Mouse (Mus musculus) midbrain, embryonic 16.5 days (tissue): ENCODE measurements around the gene Tbc1d4. TPM values are rescaled to one million over a fixed set of nuclear protein-coding genes. Genes with fewer than 3 reads are reported as not detected.
A peak's percentile ranks its signal among the peaks of the same experiment; 100 is the strongest.

Experiments used
- ATAC-seq: fragments of 200-750 bp; cut with Nextera tagmentation; 2 replicates; pipeline ENCODE4 v1.8.0; 2017; ENCODE audit warnings: moderate TSS enrichment
- H3K27ac ChIP-seq: fragments of 300-500 bp; sonication (generic); 2 replicates; pipeline ENCODE4 v1.5.1; 2014; ENCODE audit warnings: mild to moderate bottlenecking, low read length, mixed read lengths
- H3K27me3 ChIP-seq: fragments of 300-500 bp; sonication (generic); 2 replicates; pipeline ENCODE4 v1.6.1; 2014; ENCODE audit warnings: low read depth, low read length, mixed read lengths; ENCODE audit not compliant: control insufficient read depth, insufficient read depth
- H3K36me3 ChIP-seq: fragments of 300-500 bp; sonication (generic); 2 replicates; pipeline ENCODE4 v1.6.1; 2014; ENCODE audit warnings: mild to moderate bottlenecking, low read length, moderate library complexity, mixed read lengths; ENCODE audit not compliant: control insufficient read depth, insufficient read depth
- H3K4me1 ChIP-seq: fragments of 300-500 bp; sonication (generic); 2 replicates; pipeline ENCODE4 v1.6.1; 2014; ENCODE audit warnings: mild to moderate bottlenecking, low read length, mixed read lengths; ENCODE audit not compliant: control insufficient read depth, insufficient read depth
- H3K4me2 ChIP-seq: fragments of 300-500 bp; sonication (generic); 2 replicates; pipeline ENCODE4 v1.6.1; 2014; ENCODE audit warnings: mild to moderate bottlenecking, low read length, mixed read lengths
- H3K4me3 ChIP-seq: fragments of 300-500 bp; sonication (generic); 2 replicates; pipeline ENCODE4 v1.5.1; 2014; ENCODE audit warnings: low read depth, mild to moderate bottlenecking, low read length, moderate library complexity, mixed read lengths
- H3K9ac ChIP-seq: fragments of 300-500 bp; sonication (generic); 2 replicates; pipeline ENCODE4 v1.6.1; 2014; ENCODE audit warnings: low read depth, low read length, mixed read lengths
- H3K9me3 ChIP-seq: fragments of 300-500 bp; sonication (generic); replicated peaks from 2 replicates; pipeline ENCODE4 v1.6.1; 2014; ENCODE audit warnings: mild to moderate bottlenecking, low read length, mixed read lengths; ENCODE audit not compliant: control insufficient read depth, poor library complexity, severe bottlenecking
- WGBS: fragments of 180-500 bp; shearing (Covaris S2); extraction: QIAGEN DNeasy Blood & Tissue Kit; methylation state at CpG from one replicate; pipeline ENCODE4 v1.1.7; 2014; 5-methylcytosine and 5-hydroxymethylcytosine counted together
- polyA plus RNA-seq: library from polyadenylated mRNA; unstranded; fragments of >200 nt; fragmentation: Nextera tagmentation; extraction: Ambion mirVana; gene quantifications from 2 replicates; pipeline ENCODE4 v1.2.1, GENCODE M21; 2015

The Tbc1d4 gene
- polyA plus RNA-seq, 1 experiment from 2014 or later, result 8.1 TPM

DNA sequence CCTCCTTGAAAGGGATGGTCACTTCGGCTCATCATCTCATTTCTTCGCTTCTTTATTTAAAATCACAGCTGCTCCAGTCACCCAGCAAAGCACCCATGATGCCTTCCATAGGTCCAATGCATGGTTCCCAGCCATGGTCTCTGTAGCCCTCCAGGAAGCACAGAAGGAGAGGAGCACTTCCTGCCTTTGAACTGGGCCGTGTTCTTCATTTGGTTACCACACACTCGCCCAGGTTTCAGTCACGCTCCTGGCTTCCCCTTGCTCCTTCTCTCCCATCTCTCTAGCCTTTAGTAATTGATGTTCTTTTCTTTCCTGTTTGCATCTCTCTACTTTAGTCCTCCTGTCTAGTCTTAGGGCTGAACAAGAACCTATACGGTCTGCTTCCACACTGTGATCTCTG, 79.8 kb downstream of the Tbc1d4 start:
- Histone ChIP-seq H3K4me3 (no peak overlapping the region), H3K9me3 (no peaks in the 10 kb centered on the region), H3K4me1 (no peaks in the 10 kb centered on the region), H3K36me3 (no peaks in the 10 kb centered on the region), H3K27me3 (no peaks in the 10 kb centered on the region), H3K9ac (no peak overlapping the region), H3K27ac (no peak overlapping the region), H3K4me2 (no peak overlapping the region)
- WGBS, result 91% methylated on average over 6 of the region's 6 CpGs
- no peak for ATAC-seq

- Histone ChIP-seq H3K9ac (no peak overlapping the region), H3K4me3 (no peak overlapping the region), H3K36me3 (no peaks in the 10 kb centered on the region), H3K27ac (no peak overlapping the region), H3K9me3 (no peaks in the 10 kb centered on the region), H3K4me1 (no peaks in the 10 kb centered on the region), H3K27me3 (no peaks in the 10 kb centered on the region), H3K4me2 (no peak overlapping the region)
- no peak for ATAC-seq
- 66% methylated on average over 11 of the region's 11 CpGs for WGBS
These were observed 81.5 kb downstream of the Tbc1d4 start for GRCm38 (mm10) chr14:101527420-101527996.

GRCm38 (mm10) chr14:101526478-101526877, 82.5 kb downstream of the Tbc1d4 start:
- Histone ChIP-seq H3K4me1 (no peaks in the 10 kb centered on the region), H3K27ac (no peak overlapping the region), H3K9me3 (no peaks in the 10 kb centered on the region), H3K36me3 (no peaks in the 10 kb centered on the region), H3K27me3 (no peaks in the 10 kb centered on the region), H3K9ac (no peak overlapping the region), H3K4me2 (no peak overlapping the region), H3K4me3 (no peak overlapping the region)
- ATAC-seq, result no peak
- 72% methylated on average over 1 of the region's 1 CpGs for WGBS

DNA sequence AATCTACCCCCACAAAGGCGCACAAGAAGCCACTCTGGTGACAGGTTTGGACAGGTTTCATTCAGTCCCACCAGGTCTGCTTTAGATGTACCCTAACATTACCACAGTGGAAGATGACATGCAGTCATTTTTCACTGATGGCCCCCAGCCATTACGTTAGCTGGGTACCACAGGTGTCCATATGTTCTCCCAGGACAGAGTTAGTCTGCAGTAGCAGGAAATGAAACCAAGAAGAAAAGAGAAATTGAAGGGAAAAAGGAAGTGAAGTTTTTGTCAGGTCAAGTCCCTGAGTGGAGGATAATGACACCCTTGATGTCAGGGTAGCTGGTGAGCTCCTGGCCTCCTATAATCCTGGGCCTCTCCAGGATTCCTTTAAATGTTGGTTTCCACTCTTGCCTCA, 89.0 kb downstream of the Tbc1d4 start:
- H3K4me1 ChIP-seq, result no peaks in the 10 kb centered on the region; the same call in 1 of the 2 replicates
- no peak overlapping the region for H3K4me3 ChIP-seq
- ATAC-seq, result no peak
- no peak overlapping the region for H3K9ac ChIP-seq
- no peaks in the 10 kb centered on the region for H3K9me3 ChIP-seq
- H3K4me2 ChIP-seq, result no peak overlapping the region
- WGBS, result 87% methylated on average over 2 of the region's 2 CpGs
- no peak overlapping the region for H3K27ac ChIP-seq
- H3K27me3 ChIP-seq, result no peaks in the 10 kb centered on the region
- no peaks in the 10 kb centered on the region for H3K36me3 ChIP-seq

DNA sequence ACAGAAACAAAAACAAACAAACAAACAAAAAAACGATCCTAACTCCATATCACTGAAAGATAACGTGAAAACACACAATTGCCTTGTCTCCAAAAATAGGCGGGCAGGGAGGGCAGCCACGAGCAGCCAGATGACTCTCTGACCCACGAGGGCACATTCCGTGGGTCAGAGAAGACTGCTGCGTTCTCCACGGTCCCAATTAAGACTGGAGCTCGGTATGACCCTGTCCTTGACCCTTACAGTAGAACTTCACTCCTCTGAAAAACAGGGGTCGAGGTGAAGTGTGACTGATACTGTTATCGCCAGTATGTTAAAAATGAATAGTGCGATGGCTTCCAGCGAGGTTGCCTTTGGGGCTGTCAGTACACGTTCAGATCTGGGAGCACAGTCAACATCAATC, 90.7 kb downstream of the Tbc1d4 start:
- Histone ChIP-seq H3K36me3 (no peaks in the 10 kb centered on the region), H3K9ac (no peak overlapping the region), H3K4me3 (no peak overlapping the region), H3K27ac (no peak overlapping the region), H3K9me3 (no peaks in the 10 kb centered on the region), H3K4me2 (no peak overlapping the region), H3K4me1 (no peaks in the 10 kb centered on the region; the same call in 1 of the 2 replicates), H3K27me3 (no peaks in the 10 kb centered on the region; the same call in 1 of the 2 replicates)
- no peak for ATAC-seq
- WGBS, result 67% methylated on average over 14 of the region's 14 CpGs

GRCm38 (mm10) chr14:101517801-101518200, 91.2 kb downstream of the Tbc1d4 start:
- H3K9ac ChIP-seq, result no peak overlapping the region
- H3K27me3 ChIP-seq, result no peaks in the 10 kb centered on the region; the same call in 1 of the 2 replicates
- no peaks in the 10 kb centered on the region for H3K36me3 ChIP-seq
- H3K9me3 ChIP-seq, result no peaks in the 10 kb centered on the region
- no peak for ATAC-seq
- H3K27ac ChIP-seq, result no peak overlapping the region
- WGBS, result 86% methylated on average over 6 of the region's 6 CpGs
- H3K4me3 ChIP-seq, result no peak overlapping the region
- H3K4me1 ChIP-seq, result no peaks in the 10 kb centered on the region; the same call in 1 of the 2 replicates
- no peak overlapping the region for H3K4me2 ChIP-seq

GRCm38 (mm10) chr14:101517341-101517740, 91.7 kb downstream of the Tbc1d4 start:
- Histone ChIP-seq H3K9ac (no peak overlapping the region), H3K36me3 (no peaks in the 10 kb centered on the region)
- WGBS, result 26% methylated on average over 5 of the region's 5 CpGs

DNA sequence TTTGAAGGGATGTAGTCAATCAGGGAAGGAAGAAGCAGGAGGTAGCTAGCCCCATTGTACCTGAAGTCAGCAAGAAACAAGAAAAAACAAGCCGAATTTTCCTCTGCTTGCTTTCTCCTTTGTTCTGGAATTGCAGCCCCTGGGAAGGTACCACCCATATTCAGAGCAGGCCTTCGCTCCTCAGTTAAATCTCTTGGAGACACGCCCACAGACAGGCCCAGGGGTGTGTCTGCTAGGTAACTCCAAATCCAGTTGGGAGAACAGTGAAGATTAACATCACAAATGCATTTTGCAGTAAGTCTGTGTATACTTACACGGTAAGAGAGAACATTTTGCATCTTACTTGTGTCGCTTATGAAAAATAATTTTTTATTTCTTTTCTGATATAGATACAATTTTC, 92.1 kb downstream of the Tbc1d4 start:
- WGBS, result 14% methylated on average over 5 of the region's 5 CpGs
- H3K27ac ChIP-seq, result no peak overlapping the region
- H3K27me3 ChIP-seq, result no peaks in the 10 kb centered on the region; the same call in 1 of the 2 replicates
- no peak overlapping the region for H3K4me3 ChIP-seq
- ATAC-seq, result no peak
- no peaks in the 10 kb centered on the region for H3K36me3 ChIP-seq
- no peaks in the 10 kb centered on the region for H3K9me3 ChIP-seq
- H3K4me1 ChIP-seq, result no peaks in the 10 kb centered on the region; the same call in 1 of the 2 replicates
- no peak overlapping the region for H3K9ac ChIP-seq
- H3K4me2 ChIP-seq, result no peak overlapping the region

More at GRCm38 (mm10) chr14:101517341-101517740, 91.7 kb downstream of the Tbc1d4 start:
- Histone ChIP-seq H3K27me3 (no peaks in the 10 kb centered on the region; the same call in 1 of the 2 replicates), H3K4me3 (no peak overlapping the region), H3K27ac (no peak overlapping the region), H3K4me2 (no peak overlapping the region), H3K4me1 (no peaks in the 10 kb centered on the region; the same call in 1 of the 2 replicates), H3K9me3 (no peaks in the 10 kb centered on the region)
- no peak for ATAC-seq

DNA sequence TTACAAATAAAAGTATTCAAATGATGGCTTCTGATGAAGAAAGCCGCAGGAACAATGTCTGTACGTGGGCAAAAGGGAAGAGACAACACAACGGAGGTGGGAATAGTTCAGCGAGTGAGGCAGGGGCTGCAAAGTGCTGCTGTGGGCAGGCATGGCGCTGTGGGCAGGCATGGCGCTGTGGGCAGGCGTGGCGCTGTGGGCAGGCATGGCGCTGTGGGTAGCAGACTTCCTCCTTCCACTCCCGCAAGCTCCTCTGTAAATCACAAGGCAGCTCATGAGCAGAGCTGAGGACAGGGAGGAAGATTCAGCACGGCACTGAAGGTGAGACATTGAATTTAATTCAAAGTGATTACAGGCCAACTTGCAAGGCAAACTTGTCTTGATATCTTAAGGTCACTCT, 93.0 kb downstream of the Tbc1d4 start:
- no peak overlapping the region for H3K9ac ChIP-seq
- no peak overlapping the region for H3K4me3 ChIP-seq
- 91% methylated on average over 11 of the region's 11 CpGs for WGBS
- no peaks in the 10 kb centered on the region for H3K9me3 ChIP-seq
- H3K27me3 ChIP-seq, result no peaks in the 10 kb centered on the region; the same call in 1 of the 2 replicates
- H3K4me2 ChIP-seq, result no peak overlapping the region
- no peak overlapping the region for H3K27ac ChIP-seq
- no peaks in the 10 kb centered on the region; the same call in 1 of the 2 replicates for H3K4me1 ChIP-seq
- H3K36me3 ChIP-seq, result no peaks in the 10 kb centered on the region
- peak; percentile 49; the same call in 1 of the 2 replicates for ATAC-seq
